Mouse (Mus musculus) forebrain, embryonic 14.5 days (tissue): ENCODE data around the gene Arl5a. TPM values are rescaled to one million over a fixed set of nuclear protein-coding genes. Genes with fewer than 3 reads are reported as not detected.
A peak's percentile ranks its signal among the peaks of the same experiment; 100 is the strongest.

Experiments
- ATAC-seq: fragments of 200-750 bp; cut with Nextera tagmentation; 2 replicates; pipeline ENCODE4 v1.8.0; 2017; ENCODE audit warnings: mild to moderate bottlenecking, moderate library complexity
- DNase-seq: peaks from one replicate; pipeline ENCODE4 v3.0.0-alpha.2; 2015; ENCODE audit warnings: low spot score
- H3K27ac ChIP-seq: fragments of 300-500 bp; sonication (generic); 2 replicates; pipeline ENCODE4 v1.5.1; 2014; ENCODE audit warnings: low read depth, mild to moderate bottlenecking, control low read depth, low read length, moderate library complexity
- H3K27me3 ChIP-seq: fragments of 300-500 bp; sonication (generic); replicated peaks from 2 replicates; pipeline ENCODE4 v1.6.1; 2014; ENCODE audit warnings: low read length, control low read depth, mixed read lengths; ENCODE audit not compliant: control insufficient read depth, insufficient read depth
- H3K36me3 ChIP-seq: fragments of 300-500 bp; sonication (generic); 2 replicates; pipeline ENCODE4 v1.6.1; 2014; ENCODE audit warnings: low read length, control low read depth; ENCODE audit not compliant: control insufficient read depth, insufficient read depth
- H3K4me1 ChIP-seq: fragments of 300-500 bp; sonication (generic); 2 replicates; pipeline ENCODE4 v1.6.1; 2014; ENCODE audit warnings: antibody characterized with exemption, low read length, control low read depth; ENCODE audit not compliant: control insufficient read depth, insufficient read depth
- H3K4me2 ChIP-seq: fragments of 300-500 bp; sonication (generic); 2 replicates; pipeline ENCODE4 v1.6.1; 2014; ENCODE audit warnings: mild to moderate bottlenecking, control low read depth, low read length
- H3K4me3 ChIP-seq: fragments of 300-500 bp; sonication (generic); 2 replicates; pipeline ENCODE4 v1.5.1; 2014; ENCODE audit warnings: low read depth, low read length, control low read depth
- H3K9ac ChIP-seq: fragments of 300-500 bp; sonication (generic); 2 replicates; pipeline ENCODE4 v1.6.1; 2014; ENCODE audit warnings: mild to moderate bottlenecking, low read length, control low read depth, moderate library complexity
- H3K9me3 ChIP-seq: fragments of 300-500 bp; sonication (generic); replicated peaks from 2 replicates; pipeline ENCODE4 v1.6.1; 2016; ENCODE audit warnings: low read length, control low read depth, mixed read lengths; ENCODE audit not compliant: control insufficient read depth
- WGBS: fragments of 180-500 bp; shearing (Covaris S2); extraction: QIAGEN DNeasy Blood & Tissue Kit; methylation state at CpG from one replicate; pipeline ENCODE4 v1.1.7; 2014; 5-methylcytosine and 5-hydroxymethylcytosine counted together
- polyA plus RNA-seq: library from polyadenylated mRNA; unstranded; fragments of >200 nt; fragmentation: Nextera tagmentation; extraction: Ambion mirVana; gene quantifications from 2 replicates; pipeline ENCODE4 v1.2.1, GENCODE M21; 2014

The Arl5a gene
- polyA plus RNA-seq, 1 experiment from 2014 or later: 57.6 TPM

GRCm38 (mm10) chr2:52425523-52425795, 758 bp upstream of the Arl5a start:
- H3K27me3 ChIP-seq: no peaks in the 10 kb centered on the region
- H3K9ac ChIP-seq: peak overlapping the region; percentile 95
- no peaks in the 10 kb centered on the region for H3K36me3 ChIP-seq
- peaks cover 12% of the 10 kb centered on the region for H3K4me1 ChIP-seq
- H3K27ac ChIP-seq: no peak overlapping the region
- ATAC-seq: no peak
- H3K4me2 ChIP-seq: peak overlapping the region; percentile 69
- H3K9me3 ChIP-seq: no peaks in the 10 kb centered on the region
- 27% methylated on average over 10 of the region's 10 CpGs for WGBS
- no peak for DNase-seq
- peak overlapping the region; percentile 93 for H3K4me3 ChIP-seq

GRCm38 (mm10) chr2:52424248-52424728, 413 bp downstream of the Arl5a start:
- Histone ChIP-seq H3K9ac (peak overlapping the region; percentile 95), H3K4me2 (peak overlapping the region; percentile 69), H3K9me3 (no peaks in the 10 kb centered on the region), H3K27ac (peak overlapping the region; percentile 84), H3K4me3 (peak overlapping the region; percentile 93), H3K36me3 (no peaks in the 10 kb centered on the region), H3K27me3 (no peaks in the 10 kb centered on the region), H3K4me1 (peaks cover 12% of the 10 kb centered on the region)
- under 1% methylated on average over 41 of the region's 42 CpGs for WGBS
- ATAC-seq (peak; percentile 83), DNase-seq (peak; percentile 50)

- 2% methylated on average over 16 of the region's 16 CpGs for WGBS
- no peak for ATAC-seq
- DNase-seq: peak; percentile 53
- Histone ChIP-seq H3K36me3 (no peaks in the 10 kb centered on the region), H3K4me3 (peak overlapping the region; percentile 93), H3K27me3 (no peaks in the 10 kb centered on the region), H3K9me3 (no peaks in the 10 kb centered on the region), H3K4me1 (peaks cover 12% of the 10 kb centered on the region), H3K4me2 (peak overlapping the region; percentile 69), H3K9ac (peak overlapping the region; percentile 95), H3K27ac (no peak overlapping the region)
These were observed 972 bp downstream of the Arl5a start for GRCm38 (mm10) chr2:52423611-52424247.

- ATAC-seq: no peak
These were observed 1.7 kb downstream of the Arl5a start for GRCm38 (mm10) chr2:52422871-52423610.

GRCm38 (mm10) chr2:52421197-52421596, 3.5 kb downstream of the Arl5a start:
- peaks cover 12% of the 10 kb centered on the region for H3K4me1 ChIP-seq
- no peaks in the 10 kb centered on the region for H3K27me3 ChIP-seq
- DNase-seq: no peak
- H3K4me2 ChIP-seq: no peak overlapping the region
- peaks cover 2% of the 10 kb centered on the region for H3K36me3 ChIP-seq
- H3K9ac ChIP-seq: no peak overlapping the region
- H3K4me3 ChIP-seq: no peak overlapping the region
- 60% methylated on average over 6 of the region's 6 CpGs for WGBS
- ATAC-seq: no peak
- no peaks in the 10 kb centered on the region; the same call in 1 of the 2 replicates for H3K9me3 ChIP-seq
- H3K27ac ChIP-seq: no peak overlapping the region

More at GRCm38 (mm10) chr2:52422871-52423610, 1.7 kb downstream of the Arl5a start:
- Histone ChIP-seq H3K36me3 (no peaks in the 10 kb centered on the region), H3K9ac (peak overlapping the region; percentile 95; the same call in 1 of the 2 replicates), H3K27ac (no peak overlapping the region), H3K27me3 (no peaks in the 10 kb centered on the region), H3K4me1 (peaks cover 12% of the 10 kb centered on the region), H3K9me3 (no peaks in the 10 kb centered on the region), H3K4me2 (peak overlapping the region; percentile 69), H3K4me3 (peak overlapping the region; percentile 93)
- 40% methylated on average over 8 of the region's 8 CpGs for WGBS
- DNase-seq: no peak

GRCm38 (mm10) chr2:52420001-52420710, 4.5 kb downstream of the Arl5a start:
- Histone ChIP-seq H3K4me1 (peaks cover 12% of the 10 kb centered on the region), H3K9me3 (no peaks in the 10 kb centered on the region; the same call in 1 of the 2 replicates), H3K9ac (no peak overlapping the region), H3K27me3 (no peaks in the 10 kb centered on the region), H3K36me3 (peaks cover 12% of the 10 kb centered on the region), H3K27ac (no peak overlapping the region), H3K4me2 (no peak overlapping the region), H3K4me3 (no peak overlapping the region)
- DNase-seq (no peak), ATAC-seq (no peak)
- 95% methylated on average over 7 of the region's 7 CpGs for WGBS

GRCm38 (mm10) chr2:52419295-52419694, 5.4 kb downstream of the Arl5a start:
- peaks cover 12% of the 10 kb centered on the region for H3K4me1 ChIP-seq
- ATAC-seq: no peak
- no peaks in the 10 kb centered on the region; the same call in 1 of the 2 replicates for H3K9me3 ChIP-seq
- H3K4me2 ChIP-seq: no peak overlapping the region
- H3K27ac ChIP-seq: no peak overlapping the region
- no peaks in the 10 kb centered on the region for H3K27me3 ChIP-seq
- DNase-seq: no peak
- WGBS: 90% methylated on average over 6 of the region's 6 CpGs
- H3K4me3 ChIP-seq: no peak overlapping the region
- H3K9ac ChIP-seq: no peak overlapping the region
- peaks cover 12% of the 10 kb centered on the region for H3K36me3 ChIP-seq

GRCm38 (mm10) chr2:52412524-52413037, 12.1 kb downstream of the Arl5a start:
- DNase-seq (no peak), ATAC-seq (no peak)
- Histone ChIP-seq H3K4me1 (no peaks in the 10 kb centered on the region), H3K27ac (no peak overlapping the region), H3K4me2 (no peak overlapping the region), H3K27me3 (no peaks in the 10 kb centered on the region), H3K4me3 (no peak overlapping the region), H3K9me3 (peaks cover 30% of the 10 kb centered on the region), H3K9ac (no peak overlapping the region), H3K36me3 (peaks cover 62% of the 10 kb centered on the region)
- WGBS: 98% methylated on average over 5 of the region's 5 CpGs
